Mouse (Mus musculus) heart, embryonic 13.5 days (tissue): ENCODE measurements around the gene Ogfrl1. TPM values are rescaled to one million over a fixed set of nuclear protein-coding genes. Genes with fewer than 3 reads are reported as not detected.
"Not testable (repeated sequence)": the region's sequence is repeated elsewhere in the genome, so short reads cannot be mapped to it uniquely, and the experiment has no call there.

Source experiments
- ATAC-seq: fragments of 200-750 bp; cut with Nextera tagmentation; 2 replicates; pipeline ENCODE4 v1.8.0; 2017; ENCODE audit warnings: moderate TSS enrichment; ENCODE audit not compliant: insufficient number of reproducible peaks, low FRiP score, low TSS enrichment; ENCODE audit errors: extremely low read depth
- H3K27ac ChIP-seq: fragments of 300-500 bp; sonication (generic); replicated peaks from 2 replicates; pipeline ENCODE4 v1.5.1; 2015; ENCODE audit warnings: moderate library complexity, mild to moderate bottlenecking, inconsistent platforms
- H3K27me3 ChIP-seq: fragments of 300-500 bp; sonication (generic); replicated peaks from 2 replicates; pipeline ENCODE4 v1.6.1; 2015; ENCODE audit warnings: mild to moderate bottlenecking, inconsistent platforms
- H3K36me3 ChIP-seq: fragments of 300-500 bp; sonication (generic); 2 replicates; pipeline ENCODE4 v1.6.1; 2015; ENCODE audit warnings: mild to moderate bottlenecking, inconsistent platforms
- H3K4me1 ChIP-seq: fragments of 300-500 bp; sonication (generic); 2 replicates; pipeline ENCODE4 v1.6.1; 2015; ENCODE audit warnings: inconsistent platforms
- H3K4me2 ChIP-seq: fragments of 300-500 bp; sonication (generic); 2 replicates; pipeline ENCODE4 v1.6.1; 2015; ENCODE audit warnings: inconsistent platforms, mild to moderate bottlenecking, moderate library complexity
- H3K4me3 ChIP-seq: fragments of 300-500 bp; sonication (generic); 2 replicates; pipeline ENCODE4 v1.5.1; 2015; ENCODE audit warnings: moderate library complexity, mild to moderate bottlenecking, inconsistent platforms
- H3K9ac ChIP-seq: fragments of 300-500 bp; sonication (generic); 2 replicates; pipeline ENCODE4 v1.6.1; 2015; ENCODE audit warnings: inconsistent platforms, mild to moderate bottlenecking, moderate library complexity
- H3K9me3 ChIP-seq: fragments of 300-500 bp; sonication (generic); 2 replicates; pipeline ENCODE4 v1.6.1; 2016; ENCODE audit warnings: inconsistent platforms
- WGBS: fragments of 180-500 bp; shearing (Covaris S2); methylation state at CpG from one replicate; pipeline ENCODE4 v1.1.7; 2015; ENCODE audit warnings: mixed read lengths; 5-methylcytosine and 5-hydroxymethylcytosine counted together
- polyA plus RNA-seq: library from polyadenylated mRNA; unstranded; fragments of >200 nt; fragmentation: Nextera tagmentation; extraction: Ambion mirVana; gene quantifications from 2 replicates; pipeline ENCODE4 v1.2.1, GENCODE M21; 2015

Ogfrl1 gene
- polyA plus RNA-seq = 6.2 and 8.3 TPM in 2 replicates

- Histone ChIP-seq H3K36me3 (no peaks in the 10 kb centered on the region), H3K9ac (no peak within 1 kb of the TSS), H3K27ac (no peak within 1 kb of the TSS), H3K4me3 (no peak within 1 kb of the TSS), H3K9me3 (no peaks in the 10 kb centered on the region), H3K4me1 (peaks cover 12% of the 10 kb centered on the region), H3K27me3 (no peaks in the 10 kb centered on the region), H3K4me2 (no peak within 1 kb of the TSS)
- ATAC-seq = no peak
- 60% methylated on average over 4 of the region's 4 CpGs for WGBS
Observed at GRCm38 (mm10) chr1:23397623-23398022, at the start of gene Ogfrl1. Gene Ogfrl1 (minus strand): TSS chr1:23397772.

GRCm38 (mm10) chr1:23445736-23446424 is 48.3 kb upstream of the Ogfrl1 start:
- no peaks in the 10 kb centered on the region for H3K9me3 ChIP-seq
- no peaks in the 10 kb centered on the region for H3K4me1 ChIP-seq
- no peak for ATAC-seq
- no peak overlapping the region for H3K27ac ChIP-seq
- WGBS = 71% methylated on average over 5 of the region's 5 CpGs
- no peak overlapping the region for H3K4me2 ChIP-seq
- no peak overlapping the region for H3K4me3 ChIP-seq
- H3K36me3 ChIP-seq = no peaks in the 10 kb centered on the region
- no peak overlapping the region for H3K9ac ChIP-seq
- H3K27me3 ChIP-seq = no peaks in the 10 kb centered on the region

GRCm38 (mm10) chr1:23433612-23434011 is 36.0 kb upstream of the Ogfrl1 start:
- no peaks in the 10 kb centered on the region for H3K9me3 ChIP-seq
- no peaks in the 10 kb centered on the region for H3K27me3 ChIP-seq
- H3K9ac ChIP-seq = no peak overlapping the region
- WGBS = 63% methylated on average over 3 of the region's 3 CpGs
- H3K4me2 ChIP-seq = no peak overlapping the region
- H3K4me1 ChIP-seq = no peaks in the 10 kb centered on the region
- H3K36me3 ChIP-seq = no peaks in the 10 kb centered on the region
- ATAC-seq = no peak
- H3K27ac ChIP-seq = no peak overlapping the region
- H3K4me3 ChIP-seq = no peak overlapping the region

DNA sequence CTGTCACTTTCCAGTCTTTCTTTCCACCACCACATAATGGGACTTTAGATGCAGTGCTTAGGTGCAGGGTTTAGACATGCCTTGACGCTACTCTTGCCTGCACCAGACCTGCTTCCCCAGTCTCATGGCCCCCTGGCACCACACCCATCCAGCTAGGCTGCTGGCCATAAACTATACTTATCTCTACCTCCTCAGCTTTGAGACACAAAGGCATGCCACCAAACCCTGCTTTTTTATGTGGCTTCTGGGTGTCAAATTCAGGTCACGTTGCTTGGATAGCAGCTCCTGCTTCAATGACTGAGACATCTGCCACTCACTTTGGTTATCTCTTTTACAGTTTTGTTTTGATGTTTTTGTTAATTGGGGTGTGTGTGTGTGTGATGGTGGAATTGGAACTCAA is 28.9 kb upstream of the Ogfrl1 start:
- no peaks in the 10 kb centered on the region for H3K36me3 ChIP-seq
- no peaks in the 10 kb centered on the region for H3K27me3 ChIP-seq
- H3K9ac ChIP-seq = no peak overlapping the region
- no peak overlapping the region for H3K27ac ChIP-seq
- peaks cover 7% of the 10 kb centered on the region; the same call in 1 of the 2 replicates for H3K9me3 ChIP-seq
- no peak overlapping the region for H3K4me3 ChIP-seq
- H3K4me1 ChIP-seq = no peaks in the 10 kb centered on the region
- no peak overlapping the region for H3K4me2 ChIP-seq
- no peak for ATAC-seq
- 82% methylated on average over 2 of the region's 2 CpGs for WGBS

DNA sequence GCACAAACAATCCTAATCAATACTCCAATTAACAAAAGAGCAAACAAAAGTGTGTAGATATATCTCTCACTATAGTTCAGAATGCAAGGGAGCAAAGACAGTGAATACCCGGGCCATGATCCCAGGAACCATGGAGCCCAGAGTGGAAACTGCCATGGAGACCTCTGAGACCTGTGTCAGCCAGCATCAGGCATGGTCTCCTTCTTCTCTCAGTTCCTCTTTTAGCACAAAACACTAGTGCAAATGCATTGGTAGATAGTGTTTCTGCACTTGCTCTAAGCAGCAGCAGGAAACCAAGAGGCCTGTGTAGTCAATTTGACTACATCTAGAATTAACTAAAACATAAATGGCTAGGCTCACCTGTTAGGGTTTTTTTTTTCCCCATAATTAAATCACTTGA is 21.4 kb upstream of the Ogfrl1 start:
- no peaks in the 10 kb centered on the region for H3K36me3 ChIP-seq
- no peak overlapping the region for H3K9ac ChIP-seq
- no peak overlapping the region for H3K4me2 ChIP-seq
- no peaks in the 10 kb centered on the region for H3K9me3 ChIP-seq
- H3K4me3 ChIP-seq = no peak overlapping the region
- H3K27me3 ChIP-seq = no peaks in the 10 kb centered on the region
- H3K4me1 ChIP-seq = no peaks in the 10 kb centered on the region
- no peak overlapping the region for H3K27ac ChIP-seq
- ATAC-seq = no peak
- WGBS = 90% methylated on average over 1 of the region's 1 CpGs

DNA sequence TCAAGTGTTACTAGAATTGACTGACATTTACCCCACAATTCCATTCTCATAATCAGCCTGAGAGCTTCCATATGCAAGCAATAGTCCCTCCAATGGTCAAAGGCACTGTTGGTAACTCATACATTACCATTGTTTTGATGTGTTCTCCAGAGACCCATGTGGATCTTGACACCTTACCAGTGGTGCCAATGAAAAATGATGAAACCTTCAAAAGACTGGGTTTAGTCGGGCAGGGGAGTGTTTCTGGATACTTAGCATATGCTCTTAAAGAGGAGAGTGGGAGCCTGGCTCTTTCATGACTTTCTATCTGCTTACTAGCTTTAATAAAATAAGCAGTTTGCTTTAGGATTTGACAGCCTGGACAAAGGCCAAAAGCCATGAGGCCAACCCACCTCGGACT is 20.5 kb upstream of the Ogfrl1 start:
- no peak overlapping the region for H3K9ac ChIP-seq
- no peaks in the 10 kb centered on the region for H3K9me3 ChIP-seq
- no peak overlapping the region for H3K4me3 ChIP-seq
- no peak overlapping the region for H3K27ac ChIP-seq
- no peak overlapping the region for H3K4me2 ChIP-seq
- no peaks in the 10 kb centered on the region for H3K36me3 ChIP-seq
- no peaks in the 10 kb centered on the region for H3K4me1 ChIP-seq
- no peaks in the 10 kb centered on the region for H3K27me3 ChIP-seq
- 62% methylated on average over 2 of the region's 2 CpGs for WGBS
- no peak for ATAC-seq

- Histone ChIP-seq H3K27me3 (no peaks in the 10 kb centered on the region), H3K36me3 (no peaks in the 10 kb centered on the region), H3K9me3 (no peaks in the 10 kb centered on the region), H3K9ac (no peak overlapping the region), H3K4me3 (no peak overlapping the region), H3K27ac (no peak overlapping the region), H3K4me1 (no peaks in the 10 kb centered on the region), H3K4me2 (no peak overlapping the region)
- peak; percentile 42 for ATAC-seq
- 51% methylated on average over 3 of the region's 3 CpGs for WGBS
Observed at GRCm38 (mm10) chr1:23417562-23417961, 20.0 kb upstream of the Ogfrl1 start.

- Histone ChIP-seq H3K36me3 (no peaks in the 10 kb centered on the region), H3K4me3 (no peak overlapping the region)
Observed at GRCm38 (mm10) chr1:23411533-23411932, 14.0 kb upstream of the Ogfrl1 start.

GRCm38 (mm10) chr1:23409960-23410359 is 12.4 kb upstream of the Ogfrl1 start:
- no peak overlapping the region for H3K4me2 ChIP-seq
- H3K9ac ChIP-seq = no peak overlapping the region
- H3K27ac ChIP-seq = no peak overlapping the region
- H3K36me3 ChIP-seq = no peaks in the 10 kb centered on the region
- no peak for ATAC-seq
- H3K9me3 ChIP-seq = no peaks in the 10 kb centered on the region
- WGBS = 74% methylated on average over 2 of the region's 2 CpGs
- H3K4me3 ChIP-seq = no peak overlapping the region
- no peaks in the 10 kb centered on the region for H3K4me1 ChIP-seq
- no peaks in the 10 kb centered on the region for H3K27me3 ChIP-seq

More at GRCm38 (mm10) chr1:23411533-23411932, 14.0 kb upstream of the Ogfrl1 start:
- Histone ChIP-seq H3K9me3 (no peaks in the 10 kb centered on the region), H3K4me1 (no peaks in the 10 kb centered on the region), H3K4me2 (no peak overlapping the region), H3K27ac (no peak overlapping the region), H3K27me3 (no peaks in the 10 kb centered on the region), H3K9ac (no peak overlapping the region)
- ATAC-seq = no peak
- whole genome bisulfite sequencing = 76% methylated on average over 5 of the region's 5 CpGs

GRCm38 (mm10) chr1:23402401-23402800 is 4.8 kb upstream of the Ogfrl1 start:
- H3K36me3 ChIP-seq = no peaks in the 10 kb centered on the region
- no peaks in the 10 kb centered on the region for H3K9me3 ChIP-seq
- peaks cover 11% of the 10 kb centered on the region for H3K4me1 ChIP-seq
- H3K9ac ChIP-seq = no peak overlapping the region
- no peak overlapping the region for H3K4me3 ChIP-seq
- ATAC-seq = no peak
- WGBS = 84% methylated on average over 3 of the region's 3 CpGs
- H3K27ac ChIP-seq = no peak overlapping the region
- no peak overlapping the region for H3K4me2 ChIP-seq
- no peaks in the 10 kb centered on the region for H3K27me3 ChIP-seq

GRCm38 (mm10) chr1:23399552-23399951 is 2.0 kb upstream of the Ogfrl1 start:
- Histone ChIP-seq H3K9me3 (no peaks in the 10 kb centered on the region), H3K4me2 (peak overlapping the region; percentile 9; the same call in 1 of the 2 replicates), H3K27me3 (no peaks in the 10 kb centered on the region), H3K9ac (no peak overlapping the region), H3K4me3 (no peak overlapping the region), H3K4me1 (peaks cover 12% of the 10 kb centered on the region), H3K36me3 (no peaks in the 10 kb centered on the region), H3K27ac (no peak overlapping the region)
- no peak for ATAC-seq
- 52% methylated on average over 1 of the region's 1 CpGs for WGBS

DNA sequence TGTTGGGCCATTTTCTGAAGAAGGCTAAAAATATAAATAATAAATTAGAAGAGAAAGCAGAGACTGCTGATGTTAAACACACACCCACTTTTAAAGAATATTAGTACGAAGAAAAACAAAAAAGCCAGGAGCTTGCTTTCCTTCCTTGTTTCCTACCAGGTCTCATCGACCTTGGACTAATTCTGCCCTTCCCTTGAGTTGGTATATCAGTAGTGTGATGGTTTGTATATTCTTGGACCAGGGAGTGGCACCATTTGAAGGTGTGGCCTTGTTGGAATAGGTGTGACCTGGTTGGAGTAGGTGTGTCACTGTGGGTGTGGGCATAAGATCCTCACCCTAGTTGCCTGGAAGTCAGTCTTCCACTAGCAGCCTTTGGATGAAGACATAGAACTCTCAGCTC is 3.2 kb downstream of the Ogfrl1 start:
- 65% methylated on average over 2 of the region's 2 CpGs for WGBS
- not testable (repeated sequence) for H3K36me3 ChIP-seq, H3K9me3 ChIP-seq, ATAC-seq, H3K27ac ChIP-seq, H3K4me2 ChIP-seq, H3K4me3 ChIP-seq, H3K27me3 ChIP-seq, H3K9ac ChIP-seq
- peaks cover 19% of the 10 kb centered on the region for H3K4me1 ChIP-seq
